Mouse (Mus musculus): ENCODE data around the gene Olfr1471.
"Not testable (repeated sequence)": the region's sequence is repeated elsewhere in the genome, so short reads cannot be mapped to it uniquely, and the experiment has no call there.

- not testable (repeated sequence) for TF ChIP-seq CTCF (conservative IDR thresholded peaks at IDR 0.05 in 1 of 2, IDR thresholded peaks at IDR 0.05 in 1 of 2; ENCODE audit: low read depth in 2 of 2, low read length in 2 of 2); E2F4 (IDR thresholded peaks at IDR 0.05; ENCODE audit: insufficient replicate concordance, low read depth, low read length); POLR2A (IDR thresholded peaks at IDR 0.05; ENCODE audit: low read depth, low read length); NELFE (IDR thresholded peaks at IDR 0.05; ENCODE audit: low read depth, low read length); ZNF384 (IDR thresholded peaks at IDR 0.05; ENCODE audit: low read depth, low read length); EP300 (IDR thresholded peaks at IDR 0.05; ENCODE audit: low read length); ZMIZ1 (IDR thresholded peaks at IDR 0.05; ENCODE audit: low read depth, low read length)
These were observed at the start of gene Olfr1471 for GRCm38 (mm10) chr19:13443109-13443508.

Measured in CH12.LX (cell line).